Mouse (Mus musculus) embryonic fibroblast, embryonic 13.5 days (primary cell): ENCODE measurements around the gene Fbxw5.

Experiments used
- CTCF ChIP-seq: IDR thresholded peaks from 2 replicates; pipeline ENCODE4 v1.5.1; 2011; ENCODE audit warnings: mild to moderate bottlenecking, control low read depth, low read length, moderate library complexity, borderline replicate concordance; ENCODE audit not compliant: insufficient read depth
- POLR2A ChIP-seq: IDR thresholded peaks from 2 replicates; pipeline ENCODE4 v1.6.1; 2011; ENCODE audit warnings: low read depth, mild to moderate bottlenecking, control low read depth, low read length, moderate library complexity

- no peak for TF ChIP-seq CTCF
- TF ChIP-seq POLR2A: no peak
Measured at GRCm38 (mm10) chr2:25463630-25464029, 36.9 kb upstream of the Fbxw5 start.
